8 mouse cellular contexts compared by ENCODE assay signal in the genomic region with DNA sequence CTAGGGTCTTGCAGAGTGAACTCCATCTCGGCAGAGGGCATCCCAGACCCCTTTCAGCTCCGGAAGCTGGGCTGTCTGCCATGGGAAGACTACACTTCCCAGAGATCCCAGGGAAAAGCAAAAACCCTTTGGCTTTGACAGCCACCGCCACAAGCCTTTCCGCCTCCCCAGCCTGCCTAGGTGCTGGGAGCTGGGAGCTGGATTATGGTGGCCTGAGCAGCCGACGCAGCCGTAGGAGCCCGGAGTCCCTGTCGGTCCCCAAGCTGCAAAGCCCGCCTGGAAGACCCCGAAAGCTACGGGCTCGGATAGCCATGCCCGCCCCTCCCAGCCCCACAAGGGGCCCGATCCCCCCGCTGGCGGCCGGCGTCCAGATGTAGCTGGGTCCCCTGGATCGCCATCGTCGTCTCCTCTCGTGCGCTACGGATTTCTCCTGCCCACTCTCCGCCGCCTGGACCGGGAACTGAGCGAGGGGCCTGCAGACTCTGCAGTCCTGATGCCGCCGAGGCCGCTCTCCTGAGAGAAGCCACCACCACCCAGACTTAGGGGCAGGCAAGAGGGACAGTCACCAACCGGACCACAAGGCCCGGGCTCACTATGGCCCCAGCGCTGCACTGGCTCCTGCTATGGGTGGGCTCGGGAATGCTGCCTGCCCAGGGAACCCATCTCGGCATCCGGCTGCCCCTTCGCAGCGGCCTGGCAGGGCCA. TPM values are rescaled to one million over a fixed set of nuclear protein-coding genes. Genes with fewer than 3 reads are reported as not detected.
DNase-seq lines count a peak whose midpoint lies in the region; ATAC-seq and TF ChIP-seq lines count a peak whose summit lies in the region.

A gene (plus strand): TSS at position 147 of the 705 bp plus-strand sequence.

- H3K9me3 ChIP-seq in kidney, embryonic 15.5 days (replicated peaks) = no peaks in the 10 kb centered on the region
- no peaks in the 10 kb centered on the region for H3K9me3 ChIP-seq in limb, embryonic 13.5 days
- H3K9me3 ChIP-seq in midbrain, embryonic 14.5 days (ENCODE audit: control insufficient read depth, low read length) = no peaks in the 10 kb centered on the region
- H3K9me3 ChIP-seq in stomach, postnatal 0 days (ENCODE audit: control insufficient read depth, low read length) = no peaks in the 10 kb centered on the region

- TF ChIP-seq CTCF in spleen, adult 2 months (IDR thresholded peaks at IDR 0.05; ENCODE audit: extremely low read depth, insufficient read depth, insufficient read length, insufficient replicate concordance) = no peak
- peak; percentile 66 for TF ChIP-seq CTCF in stomach, postnatal 0 days (IDR thresholded peaks at IDR 0.05; ENCODE audit: low read depth)

- no peak for DNase-seq in spleen, adult 2 months (ENCODE audit: low read depth in 1 of 2, low spot score in 2 of 2)
- DNase-seq in spleen, postnatal 14 days (ENCODE audit: low spot score in 2 of 2) = no peak
- DNase-seq in heart, adult 9 months (ENCODE audit: low spot score in 2 of 2) = peak; percentile 80 to 83
- peak; percentile 95 for DNase-seq in midbrain, embryonic 14.5 days
- peak; percentile 78 for DNase-seq in stomach, postnatal 0 days (ENCODE audit: low spot score)

- no peak within 1 kb of the TSS for H3K27ac ChIP-seq in spleen, adult 2 months (ENCODE audit: insufficient read depth, low read length)
- H3K27ac ChIP-seq in kidney, embryonic 15.5 days = peak within 1 kb of the TSS; percentile 74
- H3K27ac ChIP-seq in limb, embryonic 13.5 days = no peak within 1 kb of the TSS
- peak within 1 kb of the TSS; percentile 80 for H3K27ac ChIP-seq in midbrain, embryonic 14.5 days (replicated peaks; ENCODE audit: low read depth, low read length)
- H3K27ac ChIP-seq in stomach, postnatal 0 days (replicated peaks) = peak within 1 kb of the TSS; percentile 49; the same call in 1 of the 2 replicates

- TF ChIP-seq POLR2A in spleen, adult 2 months (IDR thresholded peaks at IDR 0.05; ENCODE audit: low read depth, low read length) = no peak

- peak within 1 kb of the TSS; percentile 49 for H3K4me3 ChIP-seq in spleen, adult 2 months (ENCODE audit: extremely low read depth, insufficient read depth, insufficient read length)
- peak within 1 kb of the TSS; percentile 87 for H3K4me3 ChIP-seq in kidney, embryonic 15.5 days (replicated peaks)
- peak within 1 kb of the TSS; percentile 90 for H3K4me3 ChIP-seq in limb, embryonic 13.5 days
- H3K4me3 ChIP-seq in midbrain, embryonic 14.5 days (replicated peaks; ENCODE audit: low read depth, low read length) = peak within 1 kb of the TSS; percentile 55
- peak within 1 kb of the TSS; percentile 85 for H3K4me3 ChIP-seq in stomach, postnatal 0 days (ENCODE audit: low read depth, low read length)

- no peak for ATAC-seq in erythroblast, adult 5-6 weeks (replicated peaks; ENCODE audit: low FRiP score, poor library complexity, severe bottlenecking)
- peak; percentile 81 for ATAC-seq in kidney, embryonic 15.5 days (replicated peaks; ENCODE audit: low FRiP score)
- ATAC-seq in limb, embryonic 13.5 days (ENCODE audit: low FRiP score, low read depth) = peak; percentile 89
- peak; percentile 83 for ATAC-seq in midbrain, embryonic 14.5 days (ENCODE audit: low FRiP score, low TSS enrichment)
- peak; percentile 59 for ATAC-seq in stomach, postnatal 0 days (ENCODE audit: low FRiP score, low TSS enrichment)

- TF ChIP-seq EP300 in stomach, postnatal 0 days (optimal IDR thresholded peaks at IDR 0.05) = no peak

- H3K36me3 ChIP-seq in spleen, adult 2 months (ENCODE audit: control insufficient read depth, insufficient read depth, low read length) = no peaks in the 10 kb centered on the region
- H3K36me3 ChIP-seq in kidney, embryonic 15.5 days = no peaks in the 10 kb centered on the region
- H3K36me3 ChIP-seq in limb, embryonic 13.5 days = no peaks in the 10 kb centered on the region; the same call in 1 of the 2 replicates
- H3K36me3 ChIP-seq in midbrain, embryonic 14.5 days (ENCODE audit: control insufficient read depth, insufficient read depth, low read length) = no peaks in the 10 kb centered on the region
- no peaks in the 10 kb centered on the region for H3K36me3 ChIP-seq in stomach, postnatal 0 days (ENCODE audit: control insufficient read depth, insufficient read depth, low read length)

- H3K9ac ChIP-seq in kidney, embryonic 15.5 days = peak within 1 kb of the TSS; percentile 79
- H3K9ac ChIP-seq in limb, embryonic 13.5 days = peak within 1 kb of the TSS; percentile 90
- H3K9ac ChIP-seq in midbrain, embryonic 14.5 days (replicated peaks; ENCODE audit: low read length) = peak within 1 kb of the TSS; percentile 63
- H3K9ac ChIP-seq in stomach, postnatal 0 days (ENCODE audit: low read length) = peak within 1 kb of the TSS; percentile 84

- 5% methylated on average over 40 of the region's 40 CpGs for WGBS in spleen, adult 2 months
- WGBS in kidney, embryonic 15.5 days = under 1% methylated on average over 39 of the region's 40 CpGs
- WGBS in limb, embryonic 13.5 days = under 1% methylated on average over 40 of the region's 40 CpGs
- under 1% methylated on average over 40 of the region's 40 CpGs for WGBS in midbrain, embryonic 14.5 days
- WGBS in stomach, postnatal 0 days = 1% methylated on average over 40 of the region's 40 CpGs

- peaks cover 2% of the 10 kb centered on the region; the same call in 1 of the 2 replicates for H3K27me3 ChIP-seq in spleen, adult 2 months (ENCODE audit: control insufficient read depth, insufficient read depth, low read length)
- H3K27me3 ChIP-seq in kidney, embryonic 15.5 days = no peaks in the 10 kb centered on the region
- H3K27me3 ChIP-seq in limb, embryonic 13.5 days = no peaks in the 10 kb centered on the region
- H3K27me3 ChIP-seq in midbrain, embryonic 14.5 days (ENCODE audit: control insufficient read depth, insufficient read depth, low read length) = no peaks in the 10 kb centered on the region
- no peaks in the 10 kb centered on the region for H3K27me3 ChIP-seq in stomach, postnatal 0 days (ENCODE audit: control insufficient read depth, insufficient read depth, low read length)

- peaks cover 4% of the 10 kb centered on the region; the same call in 1 of the 2 replicates for H3K4me1 ChIP-seq in spleen, adult 2 months (ENCODE audit: control insufficient read depth, insufficient read depth, insufficient read length)
- H3K4me1 ChIP-seq in kidney, embryonic 15.5 days = peaks cover 38% of the 10 kb centered on the region
- peaks cover 30% of the 10 kb centered on the region for H3K4me1 ChIP-seq in limb, embryonic 13.5 days
- H3K4me1 ChIP-seq in midbrain, embryonic 14.5 days (ENCODE audit: control insufficient read depth, insufficient read depth, low read length) = peaks cover 31% of the 10 kb centered on the region
- peaks cover 8% of the 10 kb centered on the region; the same call in 1 of the 2 replicates for H3K4me1 ChIP-seq in stomach, postnatal 0 days (replicated peaks; ENCODE audit: control insufficient read depth, insufficient read depth)

- H3K4me2 ChIP-seq in kidney, embryonic 15.5 days = peak within 1 kb of the TSS; percentile 91
- H3K4me2 ChIP-seq in limb, embryonic 13.5 days (replicated peaks) = peak within 1 kb of the TSS; percentile 99
- H3K4me2 ChIP-seq in midbrain, embryonic 14.5 days (ENCODE audit: low read length) = peak within 1 kb of the TSS; percentile 78
- peak within 1 kb of the TSS; percentile 95 for H3K4me2 ChIP-seq in stomach, postnatal 0 days (replicated peaks; ENCODE audit: low read depth)

RNA-seq across cellular contexts. Expression of the gene that starts here (rescaled TPM):
- 6.9 and 8.1 TPM in 2 replicates for polyA plus RNA-seq in spleen, adult 2 months (2012; rRNA removed)
- total RNA-seq in erythroblast, adult 5-6 weeks (2015; ENCODE audit: low replicate concordance) = 1.0 and 25.7 TPM in 2 replicates
- total RNA-seq in erythroblast, adult 5-6 weeks (2017; ENCODE audit: low replicate concordance) = 2.5 and 14.2 TPM in 2 replicates
- polyA plus RNA-seq in kidney, embryonic 15.5 days (2015; fragmentation: Nextera tagmentation; extraction: Ambion mirVana) = 32.9 and 33.9 TPM in 2 replicates
- 33.9 and 36.0 TPM in 2 replicates for polyA plus RNA-seq in limb, embryonic 13.5 days (2015; fragmentation: Nextera tagmentation; extraction: Ambion mirVana)
- polyA plus RNA-seq in midbrain, embryonic 14.5 days (2014; fragmentation: Nextera tagmentation; extraction: Ambion mirVana) = 46.5 and 56.5 TPM in 2 replicates
- polyA plus RNA-seq in stomach, postnatal 0 days (2015; fragmentation: Nextera tagmentation; extraction: Ambion mirVana) = 12.8 and 13.3 TPM in 2 replicates

Comparison
In these comparisons a context has a peak if more than half of its experiments do, and no peak if none do; other contexts are left out.
1. DNase-seq: peak in heart, adult 9 months (2 of 2), midbrain, embryonic 14.5 days (single experiment) and stomach, postnatal 0 days (single experiment); none in spleen, adult 2 months (0 of 2) and spleen, postnatal 14 days (0 of 2).
2. H3K27ac ChIP-seq: peak in kidney, embryonic 15.5 days (single experiment), midbrain, embryonic 14.5 days (single experiment) and stomach, postnatal 0 days (single experiment); none in spleen, adult 2 months (single experiment) and limb, embryonic 13.5 days (single experiment).
3. Peak in every context shown above with its lines, with median percentiles within 50 percentile points of each other: H3K4me3 ChIP-seq, H3K4me2 ChIP-seq and H3K9ac ChIP-seq.